Mouse (Mus musculus): ENCODE results near the gene Dpp7. TPM values are rescaled to one million over a fixed set of nuclear protein-coding genes. Genes with fewer than 3 reads are reported as not detected.

Dpp7 gene
- polyA plus RNA-seq, 1 experiment from 2014 or later: 32.8 TPM

GRCm38 (mm10) chr2:25350701-25351100, 5.5 kb downstream of the Dpp7 start:
- Histone ChIP-seq H3K27me3 (ENCODE audit: insufficient read depth, low read length) (no peaks in the 10 kb centered on the region), H3K4me3 (ENCODE audit: low read length) (no peak overlapping the region), H3K4me1 (ENCODE audit: insufficient read depth, low read length) (peaks cover 5% of the 10 kb centered on the region), H3K27ac (ENCODE audit: low read length) (no peak overlapping the region), H3K36me3 (ENCODE audit: insufficient read depth, low read length) (peaks cover 62% of the 10 kb centered on the region), H3K9ac (replicated peaks; ENCODE audit: low read length) (no peak overlapping the region), H3K9me3 (ENCODE audit: low read length) (no peaks in the 10 kb centered on the region), H3K4me2 (replicated peaks; ENCODE audit: low read depth, low read length) (no peak overlapping the region)
- ATAC-seq (ENCODE audit: low FRiP score, low TSS enrichment): no peak
- WGBS: 91% methylated on average over 3 of the region's 3 CpGs

GRCm38 (mm10) chr2:25349499-25349898, 6.7 kb downstream of the Dpp7 start:
- WGBS: 98% methylated on average over 4 of the region's 4 CpGs
- no peak for ATAC-seq (ENCODE audit: low FRiP score, low TSS enrichment)
- Histone ChIP-seq H3K4me2 (replicated peaks; ENCODE audit: low read depth, low read length) (no peak overlapping the region), H3K27me3 (ENCODE audit: insufficient read depth, low read length) (no peaks in the 10 kb centered on the region), H3K9ac (replicated peaks; ENCODE audit: low read length) (no peak overlapping the region), H3K4me3 (ENCODE audit: low read length) (no peak overlapping the region), H3K9me3 (ENCODE audit: low read length) (no peaks in the 10 kb centered on the region), H3K27ac (ENCODE audit: low read length) (no peak overlapping the region), H3K36me3 (ENCODE audit: insufficient read depth, low read length) (peaks cover 69% of the 10 kb centered on the region), H3K4me1 (ENCODE audit: insufficient read depth, low read length) (no peaks in the 10 kb centered on the region)

DNA sequence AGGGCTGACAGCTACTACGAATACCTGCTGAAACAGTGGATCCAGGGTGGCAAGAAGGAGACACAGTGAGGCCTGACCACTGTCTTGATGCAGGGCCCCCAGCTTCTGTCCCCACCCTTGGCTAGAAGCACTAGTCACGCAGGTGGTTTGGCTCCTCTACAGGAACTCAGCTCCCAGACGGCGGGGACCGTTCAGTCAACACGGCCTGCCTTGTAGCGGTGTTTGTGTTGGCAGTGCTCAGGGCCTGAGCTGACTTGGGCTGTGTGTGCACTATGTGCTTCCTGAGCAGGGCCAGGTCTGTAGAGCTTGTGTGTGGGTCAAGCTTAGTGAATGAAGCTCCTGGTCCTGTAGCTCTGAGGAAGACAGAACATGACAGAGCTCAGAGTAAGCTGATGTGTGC, 8.0 kb downstream of the Dpp7 start:
- WGBS: 77% methylated on average over 7 of the region's 7 CpGs
- H3K4me3 ChIP-seq (ENCODE audit: low read length): no peak overlapping the region
- ATAC-seq (ENCODE audit: low FRiP score, low TSS enrichment): no peak
- no peaks in the 10 kb centered on the region for H3K9me3 ChIP-seq (ENCODE audit: low read length)
- H3K27ac ChIP-seq (ENCODE audit: low read length): no peak overlapping the region
- no peak overlapping the region for H3K9ac ChIP-seq (replicated peaks; ENCODE audit: low read length)
- no peaks in the 10 kb centered on the region for H3K27me3 ChIP-seq (ENCODE audit: insufficient read depth, low read length)
- H3K4me1 ChIP-seq (ENCODE audit: insufficient read depth, low read length): no peaks in the 10 kb centered on the region
- H3K4me2 ChIP-seq (replicated peaks; ENCODE audit: low read depth, low read length): no peak overlapping the region
- H3K36me3 ChIP-seq (ENCODE audit: insufficient read depth, low read length): peaks cover 80% of the 10 kb centered on the region

- Histone ChIP-seq H3K27ac (ENCODE audit: low read length) (no peak overlapping the region), H3K4me3 (ENCODE audit: low read length) (no peak overlapping the region), H3K4me2 (replicated peaks; ENCODE audit: low read depth, low read length) (no peak overlapping the region), H3K4me1 (ENCODE audit: insufficient read depth, low read length) (peaks cover 5% of the 10 kb centered on the region), H3K27me3 (ENCODE audit: insufficient read depth, low read length) (no peaks in the 10 kb centered on the region), H3K36me3 (ENCODE audit: insufficient read depth, low read length) (peaks cover 73% of the 10 kb centered on the region), H3K9ac (replicated peaks; ENCODE audit: low read length) (no peak overlapping the region), H3K9me3 (ENCODE audit: low read length) (no peaks in the 10 kb centered on the region)
- ATAC-seq (ENCODE audit: low FRiP score, low TSS enrichment): no peak
- 86% methylated on average over 6 of the region's 6 CpGs for WGBS
These were observed 17.9 kb downstream of the Dpp7 start for GRCm38 (mm10) chr2:25338303-25338702.

DNA sequence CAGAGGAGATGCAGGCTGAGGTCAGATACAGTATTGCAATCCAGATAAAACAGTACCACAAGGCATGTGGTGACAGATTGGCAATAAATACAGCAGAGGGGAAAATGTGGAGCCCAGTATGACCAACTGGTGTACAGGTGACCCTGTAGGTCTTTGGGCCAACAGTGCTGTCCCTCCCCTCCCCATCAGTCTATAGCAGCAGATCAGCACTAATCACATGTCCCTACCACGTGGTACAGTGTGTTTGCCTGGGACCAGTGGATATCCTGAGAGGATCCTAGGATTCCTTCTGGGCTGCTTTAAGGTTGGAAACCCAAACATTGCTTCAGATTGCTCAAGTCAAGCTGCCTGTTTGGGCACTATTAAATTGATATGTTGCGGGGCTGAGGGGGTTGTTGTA, 22.6 kb downstream of the Dpp7 start:
- no peaks in the 10 kb centered on the region for H3K9me3 ChIP-seq (ENCODE audit: low read length)
- WGBS: 89% methylated on average over 2 of the region's 2 CpGs
- no peak overlapping the region for H3K27ac ChIP-seq (ENCODE audit: low read length)
- H3K4me3 ChIP-seq (ENCODE audit: low read length): peak overlapping the region; percentile 92
- peak overlapping the region; percentile 86 for H3K4me2 ChIP-seq (replicated peaks; ENCODE audit: low read depth, low read length)
- no peaks in the 10 kb centered on the region for H3K27me3 ChIP-seq (ENCODE audit: insufficient read depth, low read length)
- peak overlapping the region; percentile 84 for H3K9ac ChIP-seq (replicated peaks; ENCODE audit: low read length)
- H3K36me3 ChIP-seq (ENCODE audit: insufficient read depth, low read length): peaks cover 40% of the 10 kb centered on the region
- peaks cover 14% of the 10 kb centered on the region for H3K4me1 ChIP-seq (ENCODE audit: insufficient read depth, low read length)
- ATAC-seq (ENCODE audit: low FRiP score, low TSS enrichment): no peak

GRCm38 (mm10) chr2:25332286-25333160, 23.6 kb downstream of the Dpp7 start, which contains the start of gene Man1b1:
TSS of gene Man1b1 (plus strand) at chr2:25332338.
- WGBS: under 1% methylated on average over 78 of the region's 78 CpGs
- H3K4me3 ChIP-seq (ENCODE audit: low read length): peak within 1 kb of the TSS; percentile 92
- peaks cover 34% of the 10 kb centered on the region; the same call in 1 of the 2 replicates for H3K36me3 ChIP-seq (ENCODE audit: insufficient read depth, low read length)
- H3K4me2 ChIP-seq (replicated peaks; ENCODE audit: low read depth, low read length): peak within 1 kb of the TSS; percentile 86
- peak within 1 kb of the TSS; percentile 84 for H3K27ac ChIP-seq (ENCODE audit: low read length)
- no peaks in the 10 kb centered on the region for H3K27me3 ChIP-seq (ENCODE audit: insufficient read depth, low read length)
- no peaks in the 10 kb centered on the region for H3K9me3 ChIP-seq (ENCODE audit: low read length)
- H3K4me1 ChIP-seq (ENCODE audit: insufficient read depth, low read length): peaks cover 14% of the 10 kb centered on the region
- peak within 1 kb of the TSS; percentile 84 for H3K9ac ChIP-seq (replicated peaks; ENCODE audit: low read length)
- ATAC-seq (ENCODE audit: low FRiP score, low TSS enrichment): peak; percentile 99

DNA sequence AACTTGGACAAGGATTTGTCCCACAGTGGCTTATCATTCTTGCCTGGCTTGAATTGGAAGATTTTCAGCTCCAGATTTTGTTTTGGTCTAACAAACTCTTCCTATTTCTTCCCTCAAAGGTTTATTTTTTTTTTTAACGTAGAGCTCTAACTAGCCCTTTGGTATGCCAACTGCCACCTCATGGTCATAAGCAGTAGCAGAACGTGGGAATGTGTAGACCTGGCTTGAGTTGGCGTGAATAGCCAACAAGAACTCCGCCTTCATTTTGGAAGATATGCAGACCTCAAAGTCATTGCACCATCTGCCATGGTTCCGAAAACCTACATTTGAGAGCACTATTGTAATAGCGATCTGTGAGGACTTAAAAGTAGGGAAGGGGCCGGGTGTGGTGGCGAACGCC, 24.7 kb downstream of the Dpp7 start:
- Histone ChIP-seq H3K9ac (replicated peaks; ENCODE audit: low read length) (peak overlapping the region; percentile 80), H3K4me1 (ENCODE audit: insufficient read depth, low read length) (peaks cover 14% of the 10 kb centered on the region), H3K4me2 (replicated peaks; ENCODE audit: low read depth, low read length) (peak overlapping the region; percentile 75), H3K36me3 (ENCODE audit: insufficient read depth, low read length) (peaks cover 25% of the 10 kb centered on the region; the same call in 1 of the 2 replicates), H3K9me3 (ENCODE audit: low read length) (no peaks in the 10 kb centered on the region), H3K27me3 (ENCODE audit: insufficient read depth, low read length) (no peaks in the 10 kb centered on the region), H3K27ac (ENCODE audit: low read length) (no peak overlapping the region), H3K4me3 (ENCODE audit: low read length) (peak overlapping the region; percentile 92)
- 60% methylated on average over 9 of the region's 9 CpGs for WGBS
- ATAC-seq (ENCODE audit: low FRiP score, low TSS enrichment): no peak

DNA sequence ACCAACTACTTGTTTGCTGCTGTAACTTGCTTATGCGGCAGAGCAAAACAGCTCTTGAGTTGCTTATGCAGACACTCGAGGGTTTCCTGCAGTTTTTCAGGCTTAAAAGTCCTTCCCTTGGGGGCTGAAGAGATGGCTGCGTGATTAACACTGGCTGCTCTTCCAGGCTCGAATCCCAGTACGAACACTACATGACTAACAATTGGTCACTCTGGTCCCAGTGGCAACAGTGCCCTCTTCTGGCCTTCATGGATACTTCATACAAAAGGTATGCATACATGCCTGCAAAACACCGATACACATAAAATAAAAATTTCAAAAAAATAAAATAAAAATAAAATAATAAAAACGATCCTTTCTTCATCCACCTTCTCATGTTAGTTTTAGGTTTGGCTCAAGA, 27.7 kb downstream of the Dpp7 start:
- no peak overlapping the region for H3K4me2 ChIP-seq (replicated peaks; ENCODE audit: low read depth, low read length)
- no peaks in the 10 kb centered on the region for H3K36me3 ChIP-seq (ENCODE audit: insufficient read depth, low read length)
- no peak overlapping the region for H3K9ac ChIP-seq (replicated peaks; ENCODE audit: low read length)
- H3K4me3 ChIP-seq (ENCODE audit: low read length): no peak overlapping the region
- no peaks in the 10 kb centered on the region for H3K27me3 ChIP-seq (ENCODE audit: insufficient read depth, low read length)
- H3K27ac ChIP-seq (ENCODE audit: low read length): no peak overlapping the region
- H3K9me3 ChIP-seq (ENCODE audit: low read length): no peaks in the 10 kb centered on the region
- H3K4me1 ChIP-seq (ENCODE audit: insufficient read depth, low read length): peaks cover 11% of the 10 kb centered on the region
- ATAC-seq (ENCODE audit: low FRiP score, low TSS enrichment): no peak
- 41% methylated on average over 7 of the region's 7 CpGs for WGBS

DNA sequence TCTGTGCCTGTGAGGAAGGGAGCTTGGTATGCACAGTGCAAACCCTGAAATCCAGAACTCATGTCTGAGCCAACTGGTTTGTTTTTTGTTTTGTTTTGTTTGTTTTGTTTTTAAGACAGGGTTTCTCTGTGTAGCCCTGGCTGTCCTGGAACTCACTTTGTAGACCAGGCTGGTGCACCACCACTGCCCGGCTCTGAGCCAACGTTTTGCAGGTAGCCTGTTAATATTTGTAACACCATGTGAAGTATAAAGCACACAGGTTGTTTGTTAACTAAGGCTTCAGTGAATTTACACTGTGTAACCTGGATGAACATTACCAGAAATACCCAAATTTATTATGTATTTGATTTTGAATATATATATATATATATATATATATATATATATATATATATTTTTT, 30.1 kb downstream of the Dpp7 start:
- ATAC-seq (ENCODE audit: low FRiP score, low TSS enrichment): no peak

DNA sequence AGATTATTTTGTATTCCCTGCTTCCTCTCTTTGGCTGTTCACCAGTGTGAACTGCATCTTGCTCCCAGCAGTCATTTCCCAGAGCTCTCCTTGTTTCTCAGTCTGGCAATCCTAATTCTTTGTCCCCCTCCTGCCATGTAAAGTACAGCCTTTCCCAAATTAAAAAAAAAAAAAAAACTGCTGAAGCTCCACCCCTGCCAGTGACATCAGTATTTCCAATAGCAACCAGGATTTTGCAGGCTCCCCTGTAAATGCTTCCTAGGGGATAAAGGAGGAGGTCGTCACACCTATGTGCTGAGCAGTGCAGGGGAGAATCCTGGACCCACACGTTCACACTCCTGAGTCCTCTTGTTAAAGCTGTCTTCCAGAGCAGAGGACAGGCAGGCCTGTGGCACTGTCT, 36.1 kb downstream of the Dpp7 start:
- Histone ChIP-seq H3K4me3 (ENCODE audit: low read length) (no peak overlapping the region), H3K4me1 (ENCODE audit: insufficient read depth, low read length) (peaks cover 4% of the 10 kb centered on the region; the same call in 1 of the 2 replicates), H3K36me3 (ENCODE audit: insufficient read depth, low read length) (no peaks in the 10 kb centered on the region), H3K9me3 (ENCODE audit: low read length) (no peaks in the 10 kb centered on the region), H3K4me2 (replicated peaks; ENCODE audit: low read depth, low read length) (no peak overlapping the region), H3K27ac (ENCODE audit: low read length) (no peak overlapping the region), H3K27me3 (ENCODE audit: insufficient read depth, low read length) (peaks cover 33% of the 10 kb centered on the region), H3K9ac (replicated peaks; ENCODE audit: low read length) (no peak overlapping the region)
- 23% methylated on average over 2 of the region's 2 CpGs for WGBS
- no peak for ATAC-seq (ENCODE audit: low FRiP score, low TSS enrichment)

More for the DNA sequence above, 30.1 kb downstream of the Dpp7 start:
- Histone ChIP-seq H3K4me1 (ENCODE audit: insufficient read depth, low read length) (no peaks in the 10 kb centered on the region; the same call in 1 of the 2 replicates), H3K27ac (ENCODE audit: low read length) (no peak overlapping the region), H3K4me2 (replicated peaks; ENCODE audit: low read depth, low read length) (no peak overlapping the region), H3K9ac (replicated peaks; ENCODE audit: low read length) (no peak overlapping the region), H3K4me3 (ENCODE audit: low read length) (no peak overlapping the region), H3K27me3 (ENCODE audit: insufficient read depth, low read length) (no peaks in the 10 kb centered on the region), H3K9me3 (ENCODE audit: low read length) (no peaks in the 10 kb centered on the region), H3K36me3 (ENCODE audit: insufficient read depth, low read length) (no peaks in the 10 kb centered on the region)
- WGBS: 76% methylated on average over 2 of the region's 2 CpGs

All from kidney, embryonic 16.5 days (tissue).